Mouse (Mus musculus): ENCODE measurements at regions not wholly inside any gene's neighbourhood (a gene's known extent, or its start where the extent isn't known, plus 50 kb on each side); places are given as distances from the start of the nearest gene placed in this dataset.

GRCm38 (mm10) chr11:110889354-110890151 lies 78.3 kb upstream of the Kcnj16 start:
- in situ Hi-C loops (cut with MboI, MseI), result loop anchor here (25.0 kb wide), 1 partner anchor 527 kb away; no protein-coding TSS in a partner anchor

- in situ Hi-C loops (cut with MboI, MseI), result loop anchor here (25.0 kb wide), 1 partner anchor 528 kb away; no protein-coding TSS in a partner anchor
These were observed 77.4 kb upstream of the Kcnj16 start for GRCm38 (mm10) chr11:110890411-110890810.

- in situ Hi-C loops (cut with MboI, MseI), result no loop called here
These were observed 64.9 kb upstream of the Kcnj16 start for GRCm38 (mm10) chr11:110902918-110903317.
